Mouse (Mus musculus) limb, embryonic 12.5 days (tissue): ENCODE results near the gene Neurod6. TPM values are rescaled to one million over a fixed set of nuclear protein-coding genes. Genes with fewer than 3 reads are reported as not detected.

Experiments
- ATAC-seq: fragments of 200-750 bp; cut with Nextera tagmentation; 2 replicates; pipeline ENCODE4 v1.8.0; 2017; ENCODE audit warnings: low read depth, moderate TSS enrichment; ENCODE audit not compliant: insufficient number of reproducible peaks, insufficient read depth, low FRiP score, low TSS enrichment
- H3K27ac ChIP-seq: fragments of 300-500 bp; sonication (generic); 2 replicates; pipeline ENCODE4 v1.5.1; 2016; ENCODE audit warnings: mild to moderate bottlenecking, moderate library complexity
- H3K27me3 ChIP-seq: fragments of 300-500 bp; sonication (generic); 2 replicates; pipeline ENCODE4 v1.6.1; 2016; ENCODE audit warnings: mild to moderate bottlenecking, moderate library complexity
- H3K36me3 ChIP-seq: fragments of 300-500 bp; sonication (generic); 2 replicates; pipeline ENCODE4 v1.6.1; 2016; ENCODE audit warnings: mild to moderate bottlenecking, moderate library complexity
- H3K4me1 ChIP-seq: fragments of 300-500 bp; sonication (generic); replicated peaks from 2 replicates; pipeline ENCODE4 v1.6.1; 2016
- H3K4me2 ChIP-seq: fragments of 300-500 bp; sonication (generic); 2 replicates; pipeline ENCODE4 v1.6.1; 2016; ENCODE audit warnings: mild to moderate bottlenecking, moderate library complexity
- H3K4me3 ChIP-seq: fragments of 300-500 bp; sonication (generic); replicated peaks from 2 replicates; pipeline ENCODE4 v1.5.1; 2016; ENCODE audit warnings: mild to moderate bottlenecking
- H3K9ac ChIP-seq: fragments of 300-500 bp; sonication (generic); replicated peaks from 2 replicates; pipeline ENCODE4 v1.6.1; 2016; ENCODE audit warnings: mild to moderate bottlenecking, moderate library complexity
- H3K9me3 ChIP-seq: fragments of 300-500 bp; sonication (generic); 2 replicates; pipeline ENCODE4 v1.6.1; 2016; ENCODE audit warnings: mild to moderate bottlenecking, moderate library complexity
- WGBS: fragments of 180-500 bp; shearing (Covaris S2); methylation state at CpG from one replicate; pipeline ENCODE4 v1.1.7; 2016; 5-methylcytosine and 5-hydroxymethylcytosine counted together
- polyA plus RNA-seq: library from polyadenylated mRNA; unstranded; fragments of >200 nt; fragmentation: Nextera tagmentation; extraction: Ambion mirVana; gene quantifications from 2 replicates; pipeline ENCODE4 v1.2.1, GENCODE M21; 2016

The Neurod6 gene
- polyA plus RNA-seq, 1 experiment from 2014 or later = not detected

DNA sequence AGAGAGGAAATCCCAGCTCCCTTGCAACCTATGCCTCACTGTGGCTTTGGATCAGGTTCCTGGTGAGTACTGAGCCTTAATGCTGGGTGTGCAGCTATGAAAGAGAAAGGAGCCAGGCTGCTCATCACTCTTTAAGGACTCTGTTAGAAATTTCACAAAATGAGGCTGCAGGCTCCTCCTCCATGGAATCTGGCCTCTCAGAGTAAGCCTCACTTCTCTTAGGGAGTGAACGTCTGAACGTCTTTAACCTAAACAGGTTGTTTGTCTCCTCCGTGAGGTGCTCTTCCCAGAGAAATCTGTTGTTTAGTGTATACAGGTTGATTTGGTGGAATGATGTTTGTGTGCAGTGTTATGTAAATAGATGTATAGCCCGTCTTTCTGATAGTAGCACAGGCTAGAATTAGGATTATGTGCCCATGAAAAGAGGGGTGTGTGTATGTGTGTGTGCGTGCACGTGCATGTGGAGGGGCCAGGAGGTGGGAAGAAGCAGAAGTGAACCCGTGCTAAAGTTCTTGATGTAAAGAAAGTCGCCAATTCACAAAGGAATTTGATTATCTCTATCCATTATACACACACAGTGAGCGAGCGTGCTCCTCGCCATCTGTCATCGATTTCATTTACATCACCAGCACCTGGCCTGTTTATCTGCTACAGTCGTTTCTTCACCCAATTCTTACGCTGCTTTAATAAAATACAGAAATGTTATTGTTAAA is 34.8 kb downstream of the Neurod6 start:
- Histone ChIP-seq H3K36me3 (no peaks in the 10 kb centered on the region), H3K27ac (no peak overlapping the region), H3K4me3 (no peak overlapping the region), H3K4me1 (peaks cover 49% of the 10 kb centered on the region), H3K9me3 (no peaks in the 10 kb centered on the region), H3K4me2 (no peak overlapping the region), H3K27me3 (peaks cover 7% of the 10 kb centered on the region; the same call in 1 of the 2 replicates), H3K9ac (no peak overlapping the region)
- no peak for ATAC-seq
- 65% methylated on average over 14 of the region's 14 CpGs for WGBS

DNA sequence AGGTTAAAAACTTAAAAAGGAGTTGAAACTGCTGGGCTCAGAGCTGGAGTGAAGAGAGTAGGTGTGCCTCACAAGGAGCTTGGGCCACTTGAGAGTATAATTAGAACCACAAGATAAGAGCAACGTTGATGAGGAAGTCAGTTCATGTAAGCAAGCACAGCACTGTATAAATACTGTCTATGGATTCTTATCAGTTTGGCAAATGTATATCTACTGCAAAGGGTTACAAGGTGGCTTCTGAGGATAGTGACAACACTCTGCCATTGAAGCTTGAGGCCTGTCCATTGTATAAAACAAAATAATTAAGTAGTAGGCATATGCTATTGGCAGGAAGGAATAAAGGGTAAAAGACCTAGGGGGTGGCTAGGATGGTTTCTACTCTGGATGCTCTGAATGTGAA is 46.4 kb downstream of the Neurod6 start:
- no peak overlapping the region for H3K4me3 ChIP-seq
- H3K4me1 ChIP-seq = no peaks in the 10 kb centered on the region
- no peaks in the 10 kb centered on the region for H3K36me3 ChIP-seq
- H3K4me2 ChIP-seq = no peak overlapping the region
- 0 out of 2 replicates have a peak, but pooled peaks cover 3% of the 10 kb centered on the region for H3K9me3 ChIP-seq
- H3K27ac ChIP-seq = no peak overlapping the region
- no peak for ATAC-seq
- H3K27me3 ChIP-seq = no peaks in the 10 kb centered on the region; the same call in 1 of the 2 replicates
- no peak overlapping the region for H3K9ac ChIP-seq
- WGBS = 78% methylated on average over 1 of the region's 1 CpGs

Other genes with a start within 250 kb of the Neurod6 start
- gene Adcyap1r1, start 229.3 kb downstream of the Neurod6 start, polyA plus RNA-seq = 1.0 and 1.2 TPM in 2 replicates
- 0.09 TPM in 1 of 2 replicates, not detected in the other for gene Itprid1, start 155.6 kb upstream of the Neurod6 start, polyA plus RNA-seq